Mouse (Mus musculus): ENCODE results near the gene Gtpbp4. TPM values are rescaled to one million over a fixed set of nuclear protein-coding genes. Genes with fewer than 3 reads are reported as not detected.

Gtpbp4 gene
- polyA plus RNA-seq (2016; fragmentation: Nextera tagmentation; extraction: Ambion mirVana), result 108 and 119 TPM in 2 replicates

DNA sequence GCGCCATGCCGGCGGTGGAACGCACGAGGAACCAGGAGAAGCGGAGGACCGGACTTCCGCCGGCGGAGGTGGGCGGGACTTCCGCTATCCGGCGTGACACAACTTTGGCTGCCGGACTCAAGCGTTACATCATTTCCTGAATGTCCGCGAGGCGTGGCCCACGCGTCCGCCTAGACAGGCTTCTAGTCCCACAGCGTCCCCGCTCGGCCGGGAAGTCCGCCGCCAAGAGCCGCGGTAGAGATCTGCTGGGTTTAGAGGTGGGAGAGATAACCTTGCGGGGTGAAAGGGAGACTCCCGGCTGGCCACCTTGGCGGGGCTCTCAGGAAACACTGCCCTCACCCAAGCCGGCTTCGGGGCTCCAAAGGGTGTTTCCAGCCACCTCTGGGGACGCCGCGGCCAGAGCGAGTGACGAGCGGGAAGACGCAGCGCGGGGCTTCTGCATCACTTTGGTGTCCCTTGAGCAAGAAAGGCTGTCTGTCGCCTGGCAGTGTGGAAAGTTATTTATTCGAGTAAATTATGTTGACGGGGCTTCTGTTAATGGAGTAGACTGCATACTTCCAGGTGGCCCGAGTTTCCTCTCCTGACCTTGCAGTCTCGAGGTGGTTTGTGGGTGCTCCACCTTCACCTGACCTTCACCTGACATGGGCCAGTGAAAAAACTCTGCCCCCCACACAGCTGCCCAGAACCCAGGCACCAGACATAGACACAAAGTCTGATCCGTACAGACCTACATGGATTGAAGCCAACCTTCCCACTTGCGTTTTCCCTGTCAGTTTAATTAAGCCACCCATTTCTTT lies at the start of gene Gtpbp4:
Gene Gtpbp4, minus strand, starts transcription at position 94 of the 797 bp plus-strand sequence.
- H3K27me3 ChIP-seq (ENCODE audit: low read depth, poor library complexity, severe bottlenecking), result no peaks in the 10 kb centered on the region
- peak within 1 kb of the TSS; percentile 93 for H3K27ac ChIP-seq (replicated peaks)
- H3K36me3 ChIP-seq, result peaks cover 14% of the 10 kb centered on the region
- H3K4me3 ChIP-seq, result peak within 1 kb of the TSS; percentile 98
- peaks cover 15% of the 10 kb centered on the region for H3K4me1 ChIP-seq
- peak; percentile 96 for DNase-seq (ENCODE audit: low spot score)
- no peaks in the 10 kb centered on the region for H3K9me3 ChIP-seq (replicated peaks)
- 1% methylated on average over 51 of the region's 51 CpGs for WGBS

DNA sequence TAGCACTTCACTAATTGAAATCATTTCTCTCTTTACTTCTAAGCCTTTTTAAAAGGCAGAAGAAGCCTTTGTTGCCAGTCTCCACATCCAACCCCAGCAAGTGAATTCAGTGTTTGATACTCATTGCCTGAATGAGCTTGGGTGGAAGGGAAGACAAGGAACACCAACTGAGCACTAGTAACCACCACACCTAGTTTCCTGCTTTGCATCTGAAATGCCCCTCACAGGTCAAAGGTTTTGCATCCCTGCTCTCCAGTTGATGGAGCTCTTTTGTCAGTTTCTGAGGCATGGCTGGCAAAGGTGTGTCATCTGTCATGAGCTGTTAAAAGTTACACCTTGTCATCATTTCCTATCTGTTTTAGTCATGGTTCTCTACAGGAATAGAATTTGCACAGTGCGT lies 48.8 kb upstream of the Gtpbp4 start:
- Histone ChIP-seq H3K9me3 (replicated peaks) (0 out of 2 replicates have a peak, but pooled peaks cover 5% of the 10 kb centered on the region), H3K4me3 (no peak overlapping the region), H3K36me3 (no peaks in the 10 kb centered on the region), H3K27ac (replicated peaks) (no peak overlapping the region), H3K4me1 (no peaks in the 10 kb centered on the region), H3K27me3 (ENCODE audit: low read depth, poor library complexity, severe bottlenecking) (no peaks in the 10 kb centered on the region)
- DNase-seq (ENCODE audit: low spot score), result no peak
- 98% methylated on average over 1 of the region's 1 CpGs for WGBS

- H3K36me3 ChIP-seq, result no peaks in the 10 kb centered on the region
- H3K4me3 ChIP-seq, result no peak overlapping the region
- H3K27ac ChIP-seq (replicated peaks), result no peak overlapping the region
- H3K27me3 ChIP-seq (ENCODE audit: low read depth, poor library complexity, severe bottlenecking), result no peaks in the 10 kb centered on the region
- DNase-seq (ENCODE audit: low spot score), result no peak
- 0 out of 2 replicates have a peak, but pooled peaks cover 5% of the 10 kb centered on the region for H3K9me3 ChIP-seq (replicated peaks)
- no peaks in the 10 kb centered on the region for H3K4me1 ChIP-seq
- whole genome bisulfite sequencing, result 61% methylated on average over 3 of the region's 3 CpGs
These were observed 47.6 kb upstream of the Gtpbp4 start for GRCm38 (mm10) chr13:9043289-9044049.

- Histone ChIP-seq H3K9me3 (replicated peaks) (0 out of 2 replicates have a peak, but pooled peaks cover 5% of the 10 kb centered on the region), H3K4me1 (no peaks in the 10 kb centered on the region), H3K27me3 (ENCODE audit: low read depth, poor library complexity, severe bottlenecking) (no peaks in the 10 kb centered on the region), H3K27ac (replicated peaks) (no peak overlapping the region), H3K4me3 (no peak overlapping the region), H3K36me3 (no peaks in the 10 kb centered on the region)
- WGBS, result 100% methylated on average over 1 of the region's 1 CpGs
- no peak for DNase-seq (ENCODE audit: low spot score)
These were observed 44.7 kb upstream of the Gtpbp4 start for GRCm38 (mm10) chr13:9040626-9041025.

- Histone ChIP-seq H3K27me3 (ENCODE audit: low read depth, poor library complexity, severe bottlenecking) (no peaks in the 10 kb centered on the region), H3K36me3 (no peaks in the 10 kb centered on the region), H3K27ac (replicated peaks) (no peak overlapping the region), H3K4me3 (no peak overlapping the region), H3K9me3 (replicated peaks) (no peaks in the 10 kb centered on the region), H3K4me1 (no peaks in the 10 kb centered on the region)
- no peak for DNase-seq (ENCODE audit: low spot score)
- 83% methylated on average over 8 of the region's 8 CpGs for WGBS
These were observed 36.2 kb upstream of the Gtpbp4 start for GRCm38 (mm10) chr13:9031996-9032661.

DNA sequence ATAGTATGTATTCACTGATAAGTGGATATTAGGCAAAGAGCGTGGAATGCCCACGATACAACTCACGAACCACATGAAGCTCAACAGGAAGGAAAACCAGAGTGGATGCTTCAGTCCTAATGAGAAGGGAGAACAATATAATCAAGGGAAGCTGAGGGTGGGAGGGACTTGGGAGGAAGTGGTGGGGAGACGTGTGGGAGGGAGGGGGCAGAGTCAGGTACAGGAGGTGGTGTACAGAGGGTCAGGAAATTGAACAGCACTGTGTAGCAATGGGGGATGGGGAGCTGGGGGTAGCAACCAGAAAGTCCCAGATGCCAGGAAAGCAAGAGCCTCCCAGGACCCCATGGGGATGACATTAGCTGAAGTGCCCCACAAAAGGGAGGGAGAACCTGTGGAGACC lies 34.5 kb upstream of the Gtpbp4 start:
- H3K9me3 ChIP-seq (replicated peaks), result no peaks in the 10 kb centered on the region
- no peak overlapping the region for H3K27ac ChIP-seq (replicated peaks)
- no peak for DNase-seq (ENCODE audit: low spot score)
- no peaks in the 10 kb centered on the region for H3K4me1 ChIP-seq
- H3K36me3 ChIP-seq, result no peaks in the 10 kb centered on the region
- no peak overlapping the region for H3K4me3 ChIP-seq
- H3K27me3 ChIP-seq (ENCODE audit: low read depth, poor library complexity, severe bottlenecking), result no peaks in the 10 kb centered on the region
- WGBS, result 83% methylated on average over 4 of the region's 4 CpGs

GRCm38 (mm10) chr13:9027251-9027650 lies 31.4 kb upstream of the Gtpbp4 start:
- WGBS, result 82% methylated on average over 1 of the region's 1 CpGs
- H3K27ac ChIP-seq (replicated peaks), result no peak overlapping the region
- no peaks in the 10 kb centered on the region for H3K36me3 ChIP-seq
- H3K27me3 ChIP-seq (ENCODE audit: low read depth, poor library complexity, severe bottlenecking), result no peaks in the 10 kb centered on the region
- DNase-seq (ENCODE audit: low spot score), result no peak
- no peak overlapping the region for H3K4me3 ChIP-seq
- H3K4me1 ChIP-seq, result no peaks in the 10 kb centered on the region
- no peaks in the 10 kb centered on the region for H3K9me3 ChIP-seq (replicated peaks)

DNA sequence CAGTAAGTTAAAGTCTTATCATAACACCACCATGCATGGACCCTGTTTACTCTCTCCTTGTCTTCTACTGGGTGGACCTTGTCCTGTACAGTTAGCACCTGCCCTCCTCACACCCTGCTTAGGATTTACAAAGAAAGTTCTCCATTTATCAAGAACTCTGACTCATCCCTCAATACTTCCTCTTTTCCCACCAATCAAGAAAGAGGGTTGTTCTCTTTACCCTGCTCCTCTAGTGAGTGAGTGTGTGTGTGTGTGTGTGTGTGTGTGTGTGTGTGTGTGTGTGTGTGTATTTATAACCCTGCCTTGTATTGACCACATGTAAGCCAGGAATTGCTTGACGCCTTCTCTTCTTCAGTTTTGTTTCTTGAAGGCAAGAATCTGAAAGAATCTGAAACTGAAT lies 26.7 kb upstream of the Gtpbp4 start:
- H3K36me3 ChIP-seq, result no peaks in the 10 kb centered on the region
- H3K27ac ChIP-seq (replicated peaks), result no peak overlapping the region
- WGBS, result 90% methylated on average over 1 of the region's 1 CpGs
- H3K4me1 ChIP-seq, result no peaks in the 10 kb centered on the region
- H3K27me3 ChIP-seq (ENCODE audit: low read depth, poor library complexity, severe bottlenecking), result no peaks in the 10 kb centered on the region
- no peak overlapping the region for H3K4me3 ChIP-seq
- DNase-seq (ENCODE audit: low spot score), result no peak
- H3K9me3 ChIP-seq (replicated peaks), result no peaks in the 10 kb centered on the region

DNA sequence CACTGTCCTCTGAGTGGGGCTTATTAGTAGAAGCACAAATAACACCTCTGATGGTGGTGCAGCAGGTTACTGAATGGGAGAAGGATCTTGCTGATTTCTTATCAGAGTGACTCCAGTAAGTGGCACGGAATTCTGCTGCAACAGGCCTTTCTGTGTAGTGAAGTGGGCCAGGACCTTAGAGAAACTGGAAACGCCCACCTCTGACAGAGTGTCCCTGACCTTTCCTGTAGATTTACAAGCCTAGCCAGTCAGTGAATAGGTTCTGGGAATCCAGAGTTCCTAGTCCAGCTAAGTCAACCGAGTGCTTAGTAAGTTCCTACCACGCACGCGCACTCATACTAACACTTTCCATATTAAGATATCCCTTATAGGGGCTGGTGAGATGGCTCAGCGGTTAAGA lies 25.7 kb upstream of the Gtpbp4 start:
- no peak for DNase-seq (ENCODE audit: low spot score)
- H3K4me1 ChIP-seq, result peaks cover 5% of the 10 kb centered on the region
- no peaks in the 10 kb centered on the region for H3K9me3 ChIP-seq (replicated peaks)
- WGBS, result 90% methylated on average over 7 of the region's 7 CpGs
- no peaks in the 10 kb centered on the region for H3K27me3 ChIP-seq (ENCODE audit: low read depth, poor library complexity, severe bottlenecking)
- H3K27ac ChIP-seq (replicated peaks), result no peak overlapping the region
- no peaks in the 10 kb centered on the region for H3K36me3 ChIP-seq
- no peak overlapping the region for H3K4me3 ChIP-seq

DNA sequence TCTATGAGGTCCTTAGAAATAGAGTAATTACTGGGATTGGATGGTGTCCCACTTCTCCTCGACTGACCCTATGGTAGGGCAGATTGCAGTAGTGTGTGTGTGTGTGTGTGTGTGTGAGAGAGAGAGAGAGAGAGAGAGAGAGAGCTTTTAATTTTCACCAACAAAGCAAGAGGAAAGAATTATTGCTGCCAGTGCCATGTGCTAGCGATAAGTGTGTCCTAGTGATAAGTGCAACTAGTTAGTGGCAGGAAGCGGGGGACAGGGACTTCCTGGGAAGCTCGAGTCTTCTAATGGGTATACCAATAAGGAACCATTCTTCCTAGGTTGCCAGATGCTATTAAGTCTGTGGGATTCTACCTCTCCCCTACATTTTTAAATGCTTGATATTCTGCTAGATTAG lies 23.8 kb upstream of the Gtpbp4 start:
- Histone ChIP-seq H3K9me3 (replicated peaks) (no peaks in the 10 kb centered on the region), H3K4me3 (no peak overlapping the region), H3K36me3 (no peaks in the 10 kb centered on the region), H3K27me3 (ENCODE audit: low read depth, poor library complexity, severe bottlenecking) (no peaks in the 10 kb centered on the region), H3K27ac (replicated peaks) (no peak overlapping the region), H3K4me1 (peaks cover 5% of the 10 kb centered on the region)
- WGBS, result 86% methylated on average over 4 of the region's 4 CpGs
- no peak for DNase-seq (ENCODE audit: low spot score)

- H3K4me1 ChIP-seq, result peaks cover 5% of the 10 kb centered on the region
- H3K27ac ChIP-seq (replicated peaks), result no peak overlapping the region
- no peaks in the 10 kb centered on the region for H3K9me3 ChIP-seq (replicated peaks)
- H3K4me3 ChIP-seq, result no peak overlapping the region
- no peaks in the 10 kb centered on the region for H3K36me3 ChIP-seq
- no peaks in the 10 kb centered on the region for H3K27me3 ChIP-seq (ENCODE audit: low read depth, poor library complexity, severe bottlenecking)
- 78% methylated on average over 2 of the region's 2 CpGs for WGBS
- DNase-seq (ENCODE audit: low spot score), result no peak
These were observed 23.2 kb upstream of the Gtpbp4 start for GRCm38 (mm10) chr13:9018974-9019587.

- no peaks in the 10 kb centered on the region for H3K9me3 ChIP-seq (replicated peaks)
- 6% methylated on average over 8 of the region's 8 CpGs for WGBS
- H3K36me3 ChIP-seq, result no peaks in the 10 kb centered on the region
- H3K4me3 ChIP-seq, result no peak overlapping the region
- H3K27me3 ChIP-seq (ENCODE audit: low read depth, poor library complexity, severe bottlenecking), result no peaks in the 10 kb centered on the region
- DNase-seq (ENCODE audit: low spot score), result peak; percentile 15
- no peak overlapping the region for H3K27ac ChIP-seq (replicated peaks)
- peaks cover 5% of the 10 kb centered on the region for H3K4me1 ChIP-seq
These were observed 21.3 kb upstream of the Gtpbp4 start for GRCm38 (mm10) chr13:9017190-9017589.
